Mouse (Mus musculus) left cerebral cortex, postnatal 36 days (tissue): ENCODE results near the gene Mef2a. TPM values are rescaled to one million over a fixed set of nuclear protein-coding genes. Genes with fewer than 3 reads are reported as not detected.

Experiments
- DNase-seq, 2 experiments: peaks; one replicate each; pipeline ENCODE4 v3.0.0; 2021 to 2022; ENCODE audit warnings: low spot score in 2 of 2, mixed read lengths in 1 of 2
- intact Hi-C: fragments of 180-260 bp; cut with DNase I; formaldehyde crosslinking; loops from one replicate; pipeline ENCODE4 v1.15.1; 2025
- total RNA-seq, 2 experiments: library from RNA; stranded (reverse); gene quantifications; 2 replicates each; pipeline ENCODE4 v1.2.3; 2021

Mef2a gene
- 100 to 1,000 TPM; 101 to 114 TPM for total RNA-seq

GRCm38 (mm10) chr7:67372729-67373583 lies at the start of gene Mef2a:
Mef2a (minus strand) TSS chr7:67372858.
- intact Hi-C loops, result loop anchor here (5.0 kb wide), 4 partner anchors 69 to 174 kb away; no protein-coding TSS in a partner anchor
- DNase-seq, result peak; percentile 97

- intact Hi-C loops, result no loop called here
- no peak for DNase-seq
Measured at GRCm38 (mm10) chr7:67421476-67422186, 49.0 kb upstream of the Mef2a start.

- intact Hi-C loops, result no loop called here
- no peak for DNase-seq
Measured at GRCm38 (mm10) chr7:67421088-67421475, 48.4 kb upstream of the Mef2a start.

- intact Hi-C loops, result no loop called here
Measured at GRCm38 (mm10) chr7:67419591-67420314, 47.1 kb upstream of the Mef2a start.

GRCm38 (mm10) chr7:67418122-67418521 lies 45.5 kb upstream of the Mef2a start:
- no peak for DNase-seq
- intact Hi-C loops, result no loop called here

More at GRCm38 (mm10) chr7:67419591-67420314, 47.1 kb upstream of the Mef2a start:
- no peak for DNase-seq

GRCm38 (mm10) chr7:67414766-67415165 lies 42.1 kb upstream of the Mef2a start:
- DNase-seq, result peak in 1 of 2 experiments; percentile 46

GRCm38 (mm10) chr7:67412686-67413085 lies 40.0 kb upstream of the Mef2a start:
- peak in 1 of 2 experiments; percentile 40 for DNase-seq
- intact Hi-C loops, result no loop called here

More at GRCm38 (mm10) chr7:67414766-67415165, 42.1 kb upstream of the Mef2a start:
- intact Hi-C loops, result no loop called here

- no peak for DNase-seq
- intact Hi-C loops, result no loop called here
Measured at GRCm38 (mm10) chr7:67407019-67407418, 34.4 kb upstream of the Mef2a start.

GRCm38 (mm10) chr7:67404176-67404575 lies 31.5 kb upstream of the Mef2a start:
- intact Hi-C loops, result no loop called here
- DNase-seq, result no peak

GRCm38 (mm10) chr7:67402353-67402752 lies 29.7 kb upstream of the Mef2a start:
- intact Hi-C loops, result no loop called here
- DNase-seq, result no peak

GRCm38 (mm10) chr7:67401379-67401778 lies 28.7 kb upstream of the Mef2a start:
- no peak for DNase-seq
- intact Hi-C loops, result no loop called here

- DNase-seq, result peak in 1 of 2 experiments; percentile 27
- intact Hi-C loops, result no loop called here
Measured at GRCm38 (mm10) chr7:67390760-67391159, 18.1 kb upstream of the Mef2a start.

GRCm38 (mm10) chr7:67390095-67390494 lies 17.4 kb upstream of the Mef2a start:
- no peak for DNase-seq
- intact Hi-C loops, result no loop called here

GRCm38 (mm10) chr7:67384942-67385872 lies 12.5 kb upstream of the Mef2a start:
- intact Hi-C loops, result no loop called here
- DNase-seq, result no peak

GRCm38 (mm10) chr7:67380174-67381129 lies 7.8 kb upstream of the Mef2a start:
- DNase-seq, result no peak
- intact Hi-C loops, result no loop called here

- intact Hi-C loops, result no loop called here
- no peak for DNase-seq
Measured at GRCm38 (mm10) chr7:67376796-67377195, 4.1 kb upstream of the Mef2a start.

- DNase-seq, result peak; percentile 21 to 27
- intact Hi-C loops, result loop anchor here (5.0 kb wide), 4 partner anchors 68 to 173 kb away; no protein-coding TSS in a partner anchor
Measured at GRCm38 (mm10) chr7:67373975-67374374, 1.3 kb upstream of the Mef2a start.

- DNase-seq, result no peak
Measured at GRCm38 (mm10) chr7:67373584-67373960, 914 bp upstream of the Mef2a start.

More at GRCm38 (mm10) chr7:67373584-67373960, 914 bp upstream of the Mef2a start:
- intact Hi-C loops, result loop anchor here (5.0 kb wide), 4 partner anchors 69 to 174 kb away; no protein-coding TSS in a partner anchor
